Mouse (Mus musculus): ENCODE measurements around the gene Ccr2.
"Not testable (repeated sequence)": the region's sequence is repeated elsewhere in the genome, so short reads cannot be mapped to it uniquely, and the experiment has no call there.

The Ccr2 gene

GRCm38 (mm10) chr9:124121387-124122184 is 19.8 kb downstream of the Ccr2 start, which contains the start of gene Ccr5:
TSS of gene Ccr5 (plus strand) at chr9:124121543.
- DNase-seq = no peak

- DNase-seq = no peak
Measured at GRCm38 (mm10) chr9:124125576-124125975, 23.8 kb downstream of the Ccr2 start.

- DNase-seq = no peak
Measured at GRCm38 (mm10) chr9:124126373-124126772, 24.6 kb downstream of the Ccr2 start.

DNA sequence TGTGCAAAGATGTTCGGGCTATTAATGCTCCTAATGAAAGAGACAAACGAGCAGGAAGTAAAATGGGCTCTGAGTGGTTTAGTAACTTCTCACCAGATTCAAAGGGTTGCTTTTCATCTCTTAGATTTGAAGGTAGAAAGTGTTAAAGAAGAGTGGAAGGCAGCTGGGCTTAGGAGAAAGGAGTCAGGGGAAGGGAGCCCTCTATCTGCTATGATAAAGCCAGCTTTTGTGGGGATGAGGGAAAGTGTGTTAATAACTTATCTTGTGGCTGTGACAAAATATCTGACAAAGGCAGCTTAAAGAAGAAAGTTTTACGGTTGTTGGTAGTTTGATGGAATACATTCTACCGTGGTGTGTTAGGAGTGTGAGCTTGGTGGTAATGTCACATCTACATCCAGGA is 25.7 kb downstream of the Ccr2 start:
- no peak for DNase-seq

GRCm38 (mm10) chr9:124128379-124128778 is 26.6 kb downstream of the Ccr2 start:
- peak in 1 of 2 experiments; percentile 13 for DNase-seq

DNA sequence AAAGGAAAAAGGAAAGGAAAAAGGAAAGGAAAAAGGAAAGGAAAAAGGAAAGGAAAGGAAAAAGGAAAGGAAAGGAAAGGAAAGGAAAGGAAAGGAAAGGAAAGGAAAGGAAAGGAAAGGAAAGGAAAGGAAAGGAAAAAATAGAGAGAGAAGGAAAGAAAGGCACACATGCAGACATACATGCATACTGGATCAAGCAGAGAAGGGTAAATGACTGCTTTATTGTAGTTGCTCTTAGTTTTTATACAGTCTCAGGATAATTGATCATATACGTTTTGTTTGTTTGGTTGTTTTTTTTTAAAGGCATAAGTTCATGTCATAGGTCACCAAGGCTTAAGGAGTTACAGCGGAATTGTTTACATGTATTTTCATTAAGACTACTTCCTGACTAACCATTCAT is 31.1 kb downstream of the Ccr2 start:
- DNase-seq = not testable (repeated sequence)

DNA sequence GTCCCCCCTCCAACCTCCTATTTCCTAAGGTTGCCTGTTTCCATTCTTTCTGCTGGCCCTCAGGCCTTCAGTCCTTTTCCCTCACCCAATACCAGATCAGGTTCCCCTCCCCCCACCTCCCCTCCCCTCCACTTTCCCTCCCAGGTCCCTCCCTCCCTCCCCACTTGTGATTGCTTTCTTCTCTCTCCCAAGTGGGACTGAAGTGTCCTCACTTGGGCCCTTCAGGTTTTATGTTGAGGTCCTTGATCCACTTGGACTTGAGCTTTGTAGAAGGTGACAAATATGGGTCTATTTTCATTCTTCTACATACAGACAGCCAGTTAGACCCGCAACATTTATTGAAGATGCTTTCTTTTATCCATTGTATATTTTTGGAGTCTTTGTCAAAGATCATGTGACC is 33.2 kb downstream of the Ccr2 start:
- not testable (repeated sequence) for DNase-seq

GRCm38 (mm10) chr9:124137619-124138018 is 35.9 kb downstream of the Ccr2 start:
- DNase-seq = no peak

DNA sequence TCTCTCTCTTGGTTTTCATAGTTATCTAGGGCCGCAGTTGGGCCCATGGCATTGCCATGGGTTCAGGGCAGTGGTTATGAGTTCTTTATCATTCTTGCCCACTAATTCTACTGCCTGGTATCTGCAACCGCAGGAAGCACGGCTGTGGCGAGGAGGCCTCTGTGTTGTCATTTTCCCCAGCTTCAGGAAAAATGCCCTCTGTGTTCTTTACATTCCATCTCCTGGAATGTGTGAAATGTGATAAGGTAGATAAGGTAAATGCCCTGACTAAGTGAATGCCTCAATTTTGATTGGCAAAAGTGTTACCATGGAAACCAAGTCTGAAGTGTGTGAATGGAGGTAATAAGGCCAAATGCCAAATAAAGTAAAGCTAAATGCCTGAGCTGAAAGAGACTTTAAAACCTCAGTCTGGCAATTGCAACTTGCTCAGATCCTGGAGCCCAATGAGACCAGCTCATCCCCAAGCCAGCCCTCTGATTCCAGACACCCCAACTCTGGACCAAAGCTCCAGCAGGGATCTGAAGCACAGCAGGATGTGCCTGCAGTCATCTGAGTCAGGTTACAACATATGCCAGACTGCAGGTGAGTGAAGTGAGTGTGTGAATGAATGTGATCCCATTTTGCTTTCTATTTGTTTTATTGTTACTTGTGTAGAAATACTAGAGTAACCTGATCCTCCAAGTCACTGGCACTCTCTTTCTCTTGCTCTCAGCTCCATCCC is 36.5 kb downstream of the Ccr2 start:
- DNase-seq = no peak

DNA sequence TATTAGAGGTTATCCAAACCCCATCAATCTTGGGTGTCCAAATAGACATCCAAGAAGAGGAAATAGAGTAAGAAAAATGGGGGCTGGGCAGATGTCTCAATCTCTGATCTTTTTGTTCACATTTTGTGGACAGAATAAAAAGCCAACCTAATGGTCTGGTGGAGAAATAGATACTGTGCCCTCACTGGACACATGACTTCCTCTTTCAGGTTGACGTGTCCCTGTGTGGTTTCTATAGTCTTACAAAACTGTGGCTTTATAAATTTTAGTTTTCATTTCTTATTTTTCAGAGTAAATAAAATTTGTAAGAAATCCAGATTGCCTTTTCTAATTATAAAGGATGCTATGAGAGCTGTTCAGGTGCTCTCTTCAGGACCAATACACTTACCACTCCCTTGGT is 41.9 kb downstream of the Ccr2 start:
- no peak for DNase-seq

- DNase-seq = no peak
Measured at GRCm38 (mm10) chr9:124146307-124146706, 44.6 kb downstream of the Ccr2 start.
